Mouse (Mus musculus) CH12.LX (cell line): ENCODE results near the gene Aspscr1. TPM values are rescaled to one million over a fixed set of nuclear protein-coding genes. Genes with fewer than 3 reads are reported as not detected.

Experiments used
- DNase-seq: peaks from one replicate; pipeline ENCODE4 v3.0.0-alpha.2; 2013; ENCODE audit errors: extremely low read depth
- H3K27ac ChIP-seq: 2 replicates; pipeline ENCODE4 v1.5.1; 2012; ENCODE audit warnings: low read depth, mild to moderate bottlenecking, control low read depth, moderate library complexity; ENCODE audit not compliant: insufficient read depth
- H3K27me3 ChIP-seq: replicated peaks from 2 replicates; pipeline ENCODE3; 2012; ENCODE audit warnings: inconsistent platforms
- H3K36me3 ChIP-seq, 2 experiments: replicated peaks in 1 of 2; 2 replicates each; pipeline versions ENCODE3 to v1.6.1; 2012; ENCODE audit warnings: inconsistent platforms in 1 of 2, low read length in 1 of 2, mild to moderate bottlenecking in 1 of 2, mixed read lengths in 1 of 2, moderate library complexity in 1 of 2; ENCODE audit not compliant: control insufficient read depth in 1 of 2, insufficient read depth in 1 of 2
- H3K4me1 ChIP-seq, 2 experiments: 2 replicates each; pipeline ENCODE4 v1.6.1; 2012; ENCODE audit warnings: inconsistent platforms in 1 of 2, moderate library complexity in 1 of 2; ENCODE audit not compliant: insufficient read depth in 2 of 2, control insufficient read depth in 1 of 2
- H3K4me2 ChIP-seq: 2 replicates; pipeline ENCODE4 v1.6.1; 2012; ENCODE audit warnings: low read depth, mild to moderate bottlenecking, control low read depth; ENCODE audit not compliant: poor library complexity, insufficient read depth, severe bottlenecking
- H3K4me3 ChIP-seq, 3 experiments: fragments of 150-350 bp in 1 of 3; sonication (generic) in 1 of 3; replicated peaks in 1 of 3; 2 replicates each; pipeline versions ENCODE3 to v1.5.1; 2011 to 2012; ENCODE audit warnings: low read depth in 2 of 3, low read length in 2 of 3, mild to moderate bottlenecking in 2 of 3, moderate library complexity in 2 of 3, control low read depth in 1 of 3, improper control_type of control experiment in 1 of 3, inconsistent platforms in 1 of 3, mixed read lengths in 1 of 3; ENCODE audit not compliant: poor library complexity in 1 of 3
- H3K79me2 ChIP-seq: replicated peaks from 2 replicates; pipeline ENCODE4 v1.6.1; 2012; ENCODE audit warnings: mild to moderate bottlenecking, moderate library complexity; ENCODE audit not compliant: control insufficient read depth, poor library complexity, insufficient read depth, severe bottlenecking; ENCODE audit errors: extremely low read depth
- H3K9ac ChIP-seq: 2 replicates; pipeline ENCODE4 v1.6.1; 2012; ENCODE audit warnings: low read depth, mild to moderate bottlenecking, control low read depth, moderate library complexity; ENCODE audit not compliant: insufficient read depth
- H3K9me3 ChIP-seq: replicated peaks from 2 replicates; pipeline ENCODE3; 2012; ENCODE audit warnings: low read length, inconsistent platforms, mixed read lengths
- BHLHE40 ChIP-seq: IDR thresholded peaks from 2 replicates; pipeline ENCODE4 v1.6.1; 2011; ENCODE audit warnings: mild to moderate bottlenecking, low read depth, low read length, improper control_type of control experiment
- CHD2 ChIP-seq: IDR thresholded peaks from 2 replicates; pipeline ENCODE4 v1.6.1; 2011; ENCODE audit warnings: low read length, improper control_type of control experiment
- CTCF ChIP-seq, 2 experiments: IDR thresholded peaks in 1 of 2; conservative IDR thresholded peaks in 1 of 2; 2 replicates each; pipeline ENCODE4 v1.5.1; 2011 to 2012; ENCODE audit warnings: low read depth in 2 of 2, low read length in 2 of 2, improper control_type of control experiment in 1 of 2, inconsistent platforms in 1 of 2, mild to moderate bottlenecking in 1 of 2, moderate library complexity in 1 of 2
- E2F4 ChIP-seq: IDR thresholded peaks from 2 replicates; pipeline ENCODE4 v1.6.1; 2011; ENCODE audit warnings: low read depth, low read length, improper control_type of control experiment; ENCODE audit not compliant: insufficient replicate concordance
- ELF1 ChIP-seq: IDR thresholded peaks from 2 replicates; pipeline ENCODE4 v1.6.1; 2014; ENCODE audit warnings: low read depth, mild to moderate bottlenecking, inconsistent platforms, low read length, improper control_type of control experiment
- ETS1 ChIP-seq: conservative IDR thresholded peaks from 2 replicates; pipeline ENCODE4 v1.6.1; 2012; ENCODE audit warnings: low read depth, mild to moderate bottlenecking, inconsistent platforms, low read length, improper control_type of control experiment, moderate library complexity
- GABPA ChIP-seq: IDR thresholded peaks from 2 replicates; pipeline ENCODE4 v1.6.1; 2012; ENCODE audit warnings: low read depth, low read length, improper control_type of control experiment, inconsistent platforms; ENCODE audit not compliant: insufficient replicate concordance
- HCFC1 ChIP-seq: IDR thresholded peaks from 2 replicates; pipeline ENCODE4 v1.6.1; 2012; ENCODE audit warnings: low read depth, mild to moderate bottlenecking, inconsistent platforms, low read length, improper control_type of control experiment
- IRF4 ChIP-seq: IDR thresholded peaks from 2 replicates; pipeline ENCODE4 v1.6.1; 2014; ENCODE audit warnings: low read depth, mild to moderate bottlenecking, inconsistent platforms, low read length, improper control_type of control experiment
- JUN ChIP-seq: IDR thresholded peaks from 2 replicates; pipeline ENCODE4 v1.6.1; 2011; ENCODE audit warnings: low read depth, mild to moderate bottlenecking, low read length, improper control_type of control experiment, moderate library complexity; ENCODE audit not compliant: insufficient read depth
- KAT2A ChIP-seq: IDR thresholded peaks from 2 replicates; pipeline ENCODE4 v1.6.1; 2012; ENCODE audit warnings: low read length, improper control_type of control experiment, inconsistent platforms; ENCODE audit not compliant: insufficient replicate concordance
- MAFK ChIP-seq: IDR thresholded peaks from 2 replicates; pipeline ENCODE4 v1.6.1; 2011; ENCODE audit warnings: low read length, improper control_type of control experiment; ENCODE audit not compliant: insufficient replicate concordance
- MAX ChIP-seq: IDR thresholded peaks from 2 replicates; pipeline ENCODE4 v1.6.1; 2011; ENCODE audit warnings: low read length, improper control_type of control experiment
- MAZ ChIP-seq: IDR thresholded peaks from 2 replicates; pipeline ENCODE4 v1.6.1; 2012; ENCODE audit warnings: low read depth, mild to moderate bottlenecking, inconsistent platforms, low read length, improper control_type of control experiment, moderate library complexity
- MXI1 ChIP-seq: IDR thresholded peaks from 2 replicates; pipeline ENCODE4 v1.6.1; 2011; ENCODE audit warnings: mild to moderate bottlenecking, low read depth, low read length, improper control_type of control experiment
- MYC ChIP-seq: IDR thresholded peaks from 2 replicates; pipeline ENCODE4 v1.6.1; 2011; ENCODE audit warnings: low read depth, mild to moderate bottlenecking, improper control_type of control experiment, low read length
- NELFE ChIP-seq: IDR thresholded peaks from 2 replicates; pipeline ENCODE4 v1.6.1; 2011; ENCODE audit warnings: low read depth, low read length, improper control_type of control experiment
- NRF1 ChIP-seq: IDR thresholded peaks from 2 replicates; pipeline ENCODE4 v1.6.1; 2014; ENCODE audit warnings: low read depth, mild to moderate bottlenecking, inconsistent platforms, low read length, improper control_type of control experiment, moderate library complexity
- POLR2A ChIP-seq: IDR thresholded peaks from 2 replicates; pipeline ENCODE4 v1.6.1; 2011; ENCODE audit warnings: low read depth, mild to moderate bottlenecking, improper control_type of control experiment, low read length
- POLR2AphosphoS2 ChIP-seq: IDR thresholded peaks from 2 replicates; pipeline ENCODE4 v1.6.1; 2011; ENCODE audit warnings: low read depth, low read length, improper control_type of control experiment
- RAD21 ChIP-seq: IDR thresholded peaks from 2 replicates; pipeline ENCODE4 v1.6.1; 2011; ENCODE audit warnings: low read depth, mild to moderate bottlenecking, low read length, improper control_type of control experiment, moderate library complexity
- SIN3A ChIP-seq: IDR thresholded peaks from 2 replicates; pipeline ENCODE4 v1.6.1; 2012; ENCODE audit warnings: low read length, improper control_type of control experiment, inconsistent platforms
- SMC3 ChIP-seq: IDR thresholded peaks from 2 replicates; pipeline ENCODE4 v1.6.1; 2011; ENCODE audit warnings: low read depth, low read length, improper control_type of control experiment
- TBP ChIP-seq: conservative IDR thresholded peaks from 2 replicates; pipeline ENCODE4 v1.6.1; 2011; ENCODE audit warnings: low read depth, low read length, improper control_type of control experiment
- TCF12 ChIP-seq: IDR thresholded peaks from 2 replicates; pipeline ENCODE4 v1.6.1; 2014; ENCODE audit warnings: low read depth, mild to moderate bottlenecking, inconsistent platforms, low read length, improper control_type of control experiment
- UBTF ChIP-seq: IDR thresholded peaks from 2 replicates; pipeline ENCODE4 v1.6.1; 2012; ENCODE audit warnings: low read depth, mild to moderate bottlenecking, inconsistent platforms, low read length, improper control_type of control experiment, moderate library complexity
- USF1 ChIP-seq: IDR thresholded peaks from 2 replicates; pipeline ENCODE4 v1.6.1; 2014; ENCODE audit warnings: low read depth, mild to moderate bottlenecking, inconsistent platforms, low read length, improper control_type of control experiment
- USF2 ChIP-seq: conservative IDR thresholded peaks from 2 replicates; pipeline ENCODE4 v1.6.1; 2011; ENCODE audit warnings: low read depth, low read length, improper control_type of control experiment
- ZC3H11A ChIP-seq: IDR thresholded peaks from 2 replicates; pipeline ENCODE4 v1.6.1; 2012; ENCODE audit warnings: low read depth, mild to moderate bottlenecking, inconsistent platforms, low read length, improper control_type of control experiment
- ZKSCAN1 ChIP-seq: IDR thresholded peaks from 2 replicates; pipeline ENCODE4 v1.6.1; 2012; ENCODE audit warnings: low read depth, inconsistent platforms, low read length, improper control_type of control experiment, borderline replicate concordance
- ZMIZ1 ChIP-seq: IDR thresholded peaks from 2 replicates; pipeline ENCODE4 v1.6.1; 2012; ENCODE audit warnings: low read depth, mild to moderate bottlenecking, inconsistent platforms, low read length, improper control_type of control experiment
- dilution Hi-C: fragments of 300-500 bp; cut with MboI; formaldehyde crosslinking; loops from 2 replicates; pipeline ENCODE4 v1.14.3; 2020; ENCODE audit warnings: low sequenced_read_pairs; ENCODE audit not compliant: extremely low pct_unique_long_range_greater_than_20kb, extremely low pct_ligation_motif_present
- in situ Hi-C: fragments of 300-500 bp; cut with MboI; formaldehyde crosslinking; loops from 3 replicates; pipeline ENCODE4 v1.14.3; 2019; ENCODE audit warnings: low sequenced_read_pairs, low pct_ligation_motif_present, low pct_unique_long_range_greater_than_20kb, mixed read lengths
- polyA plus RNA-seq: library from polyadenylated mRNA; unstranded; fragments of >175 nt; gene quantifications from 2 replicates; pipeline ENCODE4 v1.2.1, GENCODE M21; 2012; ENCODE audit warnings: low read depth; ENCODE audit not compliant: insufficient read length
- total RNA-seq, 2 experiments: library from RNA; depleted of rRNA; stranded (reverse); fragments of 300-350 nt in 1 of 2; fragments of >200 nt in 1 of 2; gene quantifications; 2 replicates each; pipeline ENCODE4 v1.2.3; 2012 to 2014

Gene Aspscr1
- total and polyA plus RNA-seq, 3 experiments, result 27.3 to 69.9 (median 34.1) TPM

- no peaks in the 10 kb centered on the region for H3K9me3 ChIP-seq
- H3K79me2 ChIP-seq, result no peaks in the 10 kb centered on the region
- H3K4me1 ChIP-seq, result peaks cover 25 to 54% of the 10 kb centered on the region in 2 experiments
- no peaks in the 10 kb centered on the region for H3K27me3 ChIP-seq
- H3K4me3 ChIP-seq, result peak overlapping the region; percentile 57 to 70 (median 66)
- TF ChIP-seq CTCF (conservative IDR thresholded peaks at IDR 0.05 in 1 of 2, IDR thresholded peaks at IDR 0.05 in 1 of 2; ENCODE audit: low read depth in 2 of 2, low read length in 2 of 2) (peak in 1 of 2 experiments; percentile 27; a peak in 1 of 4 replicates), CHD2 (peak; percentile 18; the same call in 1 of the 2 replicates), MAFK (no peak)
- H3K9ac ChIP-seq, result peak overlapping the region; percentile 79
- H3K27ac ChIP-seq, result peak overlapping the region; percentile 13; the same call in 1 of the 2 replicates
- dilution Hi-C loops (no loop called here), in situ Hi-C loops (no loop called here)
- peaks cover 15 to 33% of the 10 kb centered on the region in 2 experiments for H3K36me3 ChIP-seq
- H3K4me2 ChIP-seq, result peak overlapping the region; percentile 59
- no peak for DNase-seq
Observed at GRCm38 (mm10) chr11:120642939-120643600, 29.7 kb upstream of the Aspscr1 start.

GRCm38 (mm10) chr11:120643601-120643987 lies 29.2 kb upstream of the Aspscr1 start, which contains the start of gene Pycr1:
Gene Pycr1, minus strand, starts transcription at chr11:120643769.
- dilution Hi-C loops (no loop called here), in situ Hi-C loops (no loop called here)
- H3K4me1 ChIP-seq, result peaks cover 25 to 56% of the 10 kb centered on the region in 2 experiments
- H3K27ac ChIP-seq, result peak within 1 kb of the TSS; percentile 35; the same call in 1 of the 2 replicates
- H3K4me3 ChIP-seq, result peak within 1 kb of the TSS; percentile 57 to 70 (median 66)
- DNase-seq, result peak; percentile 98
- H3K27me3 ChIP-seq, result no peaks in the 10 kb centered on the region
- no peaks in the 10 kb centered on the region for H3K79me2 ChIP-seq
- no peaks in the 10 kb centered on the region for H3K9me3 ChIP-seq
- H3K9ac ChIP-seq, result peak within 1 kb of the TSS; percentile 79
- peaks cover 15 to 33% of the 10 kb centered on the region in 2 experiments for H3K36me3 ChIP-seq
- peak within 1 kb of the TSS; percentile 75 for H3K4me2 ChIP-seq
- TF ChIP-seq JUN (no peak), IRF4 (peak; percentile 50), ZMIZ1 (peak; percentile 92), CHD2 (peak; percentile 61), POLR2A (peak; percentile 90), MAFK (no peak), ETS1 (0 out of 2 replicates have a peak, but pooled peaks have one; percentile 12), KAT2A (0 out of 2 replicates have a peak, but pooled peaks have one; percentile 45), TCF12 (peak; percentile 83), UBTF (no peak; the same call in 1 of the 2 replicates), ZC3H11A (no peak), MAX (peak; percentile 97), HCFC1 (peak; percentile 35), GABPA (no peak), ELF1 (no peak), NRF1 (0 out of 2 replicates have a peak, but pooled peaks have one; percentile 33), NELFE (peak; percentile 94), USF2 (no peak), POLR2AphosphoS2 (peak; percentile 94; the same call in 1 of the 2 replicates), RAD21 (no peak), SMC3 (no peak), USF1 (peak; percentile 3; the same call in 1 of the 2 replicates), MAZ (peak; percentile 70; the same call in 1 of the 2 replicates), SIN3A (peak; percentile 95), MXI1 (peak; percentile 97), TBP (peak; percentile 83), BHLHE40 (0 out of 2 replicates have a peak, but pooled peaks have one; percentile 19), ZKSCAN1 (no peak), E2F4 (0 out of 2 replicates have a peak, but pooled peaks have one; percentile 71), MYC (peak; percentile 98)
